Mouse (Mus musculus) embryonic facial prominence, embryonic 13.5 days (tissue): ENCODE measurements around the gene Rdh19. TPM values are rescaled to one million over a fixed set of nuclear protein-coding genes. Genes with fewer than 3 reads are reported as not detected.
"Not testable (repeated sequence)": the region's sequence is repeated elsewhere in the genome, so short reads cannot be mapped to it uniquely, and the experiment has no call there.

Experiments
- ATAC-seq: fragments of 200-750 bp; cut with Nextera tagmentation; 2 replicates; pipeline ENCODE4 v1.8.0; 2017; ENCODE audit warnings: low read depth; ENCODE audit not compliant: insufficient number of reproducible peaks, insufficient read depth, low FRiP score, low TSS enrichment
- H3K27ac ChIP-seq: fragments of 300-500 bp; sonication (generic); 2 replicates; pipeline ENCODE4 v1.5.1; 2015; ENCODE audit warnings: moderate library complexity, mild to moderate bottlenecking, inconsistent platforms
- H3K27me3 ChIP-seq: fragments of 300-500 bp; sonication (generic); 2 replicates; pipeline ENCODE4 v1.6.1; 2015; ENCODE audit warnings: mild to moderate bottlenecking, inconsistent platforms
- H3K36me3 ChIP-seq: fragments of 300-500 bp; sonication (generic); 2 replicates; pipeline ENCODE4 v1.6.1; 2015; ENCODE audit warnings: mild to moderate bottlenecking, inconsistent platforms
- H3K4me1 ChIP-seq: fragments of 300-500 bp; sonication (generic); 2 replicates; pipeline ENCODE4 v1.6.1; 2015; ENCODE audit warnings: inconsistent platforms
- H3K4me2 ChIP-seq: fragments of 300-500 bp; sonication (generic); 2 replicates; pipeline ENCODE4 v1.6.1; 2015; ENCODE audit warnings: moderate library complexity, mild to moderate bottlenecking, inconsistent platforms
- H3K4me3 ChIP-seq: fragments of 300-500 bp; sonication (generic); 2 replicates; pipeline ENCODE4 v1.5.1; 2015; ENCODE audit warnings: mild to moderate bottlenecking, inconsistent platforms
- H3K9ac ChIP-seq: fragments of 300-500 bp; sonication (generic); 2 replicates; pipeline ENCODE4 v1.6.1; 2015; ENCODE audit warnings: mild to moderate bottlenecking, inconsistent platforms
- H3K9me3 ChIP-seq: fragments of 300-500 bp; sonication (generic); 2 replicates; pipeline ENCODE4 v1.6.1; 2016; ENCODE audit warnings: inconsistent platforms
- WGBS: fragments of 180-500 bp; shearing (Covaris S2); methylation state at CpG from one replicate; pipeline ENCODE4 v1.1.7; 2015; ENCODE audit warnings: mixed read lengths; 5-methylcytosine and 5-hydroxymethylcytosine counted together
- polyA plus RNA-seq: library from polyadenylated mRNA; unstranded; fragments of >200 nt; fragmentation: Nextera tagmentation; extraction: Ambion mirVana; gene quantifications from 2 replicates; pipeline ENCODE4 v1.2.1, GENCODE M21; 2015

Rdh19 gene
- polyA plus RNA-seq, 1 experiment from 2014 or later = not detected

GRCm38 (mm10) chr10:127837793-127838192 is 11.9 kb upstream of the Rdh19 start:
- H3K9me3 ChIP-seq, H3K27ac ChIP-seq, ATAC-seq, H3K27me3 ChIP-seq, H3K4me3 ChIP-seq, H3K9ac ChIP-seq, H3K36me3 ChIP-seq, H3K4me1 ChIP-seq, H3K4me2 ChIP-seq: not testable (repeated sequence)
- WGBS = 92% methylated on average over 5 of the region's 5 CpGs

DNA sequence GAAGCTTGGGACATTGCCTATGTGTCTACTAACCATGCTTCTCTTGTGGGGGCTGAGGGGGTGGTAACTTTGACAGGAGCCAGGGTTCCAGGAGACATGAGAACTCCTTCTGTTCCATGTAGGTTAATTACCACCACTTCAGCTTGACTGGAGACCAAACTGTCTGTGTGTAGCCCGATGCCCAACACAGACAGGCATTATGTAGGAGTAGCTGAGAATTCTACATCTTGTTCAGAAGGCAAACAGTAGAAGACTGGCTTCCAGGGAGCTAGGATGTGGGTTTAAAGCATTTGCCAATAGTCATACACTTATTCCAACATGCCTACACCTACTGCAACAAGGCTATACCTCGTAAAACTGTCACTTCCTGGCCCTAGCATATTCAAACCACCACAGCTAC is 11.2 kb upstream of the Rdh19 start:
- Histone ChIP-seq H3K4me1 (no peaks in the 10 kb centered on the region), H3K36me3 (no peaks in the 10 kb centered on the region), H3K4me3 (no peak overlapping the region), H3K9ac (no peak overlapping the region), H3K27ac (no peak overlapping the region), H3K4me2 (no peak overlapping the region), H3K9me3 (no peaks in the 10 kb centered on the region), H3K27me3 (no peaks in the 10 kb centered on the region)
- no peak for ATAC-seq
- 89% methylated on average over 2 of the region's 2 CpGs for WGBS

DNA sequence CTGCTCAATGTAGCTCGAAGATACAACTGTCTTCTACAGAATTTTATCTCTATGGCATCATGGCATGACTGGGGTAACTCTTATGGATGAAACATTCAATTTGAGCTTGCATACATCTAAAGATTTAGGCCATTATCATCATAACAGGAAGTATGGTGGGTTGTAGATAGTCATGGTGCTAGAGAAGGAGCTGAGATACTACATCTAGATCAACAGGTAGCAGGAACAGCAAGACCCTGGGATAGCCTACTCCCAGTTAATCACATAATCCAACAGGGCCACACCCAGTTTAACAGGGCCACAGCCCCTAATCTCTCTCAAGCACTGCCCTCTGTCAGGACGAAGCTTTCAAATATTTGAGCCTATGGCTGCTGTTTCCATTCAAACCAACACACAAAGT is 9.0 kb upstream of the Rdh19 start:
- ATAC-seq = no peak
- H3K4me3 ChIP-seq = no peak overlapping the region
- no peaks in the 10 kb centered on the region for H3K9me3 ChIP-seq
- H3K27me3 ChIP-seq = no peaks in the 10 kb centered on the region
- H3K4me1 ChIP-seq = no peaks in the 10 kb centered on the region
- whole genome bisulfite sequencing = 63% methylated on average over 2 of the region's 2 CpGs
- H3K36me3 ChIP-seq = no peaks in the 10 kb centered on the region
- no peak overlapping the region for H3K4me2 ChIP-seq
- no peak overlapping the region for H3K9ac ChIP-seq
- no peak overlapping the region for H3K27ac ChIP-seq

DNA sequence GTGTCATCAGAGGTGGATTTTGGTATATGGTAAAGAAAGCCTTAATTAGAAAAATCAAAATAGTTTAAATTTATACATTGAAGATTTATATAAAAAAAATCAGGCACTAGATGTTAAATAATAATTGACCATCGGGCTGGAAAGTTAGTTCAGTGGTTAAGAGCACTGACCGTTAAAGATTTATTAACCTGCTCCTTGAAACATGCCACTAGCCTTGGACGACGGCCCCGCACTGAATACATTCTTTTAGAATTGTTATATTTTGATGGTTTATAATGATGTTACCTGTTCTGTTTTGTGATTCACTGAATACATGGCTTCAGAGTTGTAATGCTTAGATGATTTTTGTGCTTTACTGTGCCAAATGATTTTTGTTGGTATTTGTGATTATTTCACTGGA is 3.8 kb upstream of the Rdh19 start:
- not testable (repeated sequence) for H3K9me3 ChIP-seq, ATAC-seq, H3K27ac ChIP-seq, H3K27me3 ChIP-seq, H3K4me3 ChIP-seq, H3K9ac ChIP-seq, H3K4me2 ChIP-seq, H3K36me3 ChIP-seq, H3K4me1 ChIP-seq
- 90% methylated on average over 5 of the region's 5 CpGs for WGBS

- H3K4me2 ChIP-seq = no peak overlapping the region
- 64% methylated on average over 1 of the region's 1 CpGs for WGBS
- no peak overlapping the region for H3K9ac ChIP-seq
- H3K27ac ChIP-seq = no peak overlapping the region
- ATAC-seq = no peak
- no peaks in the 10 kb centered on the region for H3K9me3 ChIP-seq
- no peaks in the 10 kb centered on the region for H3K4me1 ChIP-seq
- no peaks in the 10 kb centered on the region for H3K27me3 ChIP-seq
- H3K36me3 ChIP-seq = no peaks in the 10 kb centered on the region
- H3K4me3 ChIP-seq = no peak overlapping the region
Measured at GRCm38 (mm10) chr10:127848089-127848488, 1.6 kb upstream of the Rdh19 start.

DNA sequence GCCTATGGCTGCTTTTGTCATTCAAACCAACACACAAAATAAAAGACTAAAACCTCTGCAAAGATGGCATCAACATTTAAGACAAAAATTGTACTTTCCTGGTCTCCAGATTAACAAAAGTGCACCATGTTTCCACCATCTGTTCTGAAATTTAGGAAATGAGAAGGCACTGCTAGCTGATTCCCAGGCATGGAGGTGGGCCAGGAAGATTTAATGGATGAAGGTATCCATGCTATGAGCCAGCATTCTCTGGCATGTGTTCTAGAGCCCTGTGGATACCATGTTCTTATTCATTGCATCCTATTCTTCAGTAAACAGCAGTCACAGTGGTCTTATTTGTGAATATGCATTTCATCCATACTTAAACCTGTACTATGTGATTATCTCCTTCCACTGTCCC is 6.6 kb downstream of the Rdh19 start:
- no peak overlapping the region for H3K27ac ChIP-seq
- H3K9me3 ChIP-seq = no peaks in the 10 kb centered on the region
- H3K27me3 ChIP-seq = no peaks in the 10 kb centered on the region
- H3K36me3 ChIP-seq = no peaks in the 10 kb centered on the region
- no peak for ATAC-seq
- no peak overlapping the region for H3K4me2 ChIP-seq
- H3K9ac ChIP-seq = no peak overlapping the region
- H3K4me1 ChIP-seq = no peaks in the 10 kb centered on the region
- H3K4me3 ChIP-seq = no peak overlapping the region

DNA sequence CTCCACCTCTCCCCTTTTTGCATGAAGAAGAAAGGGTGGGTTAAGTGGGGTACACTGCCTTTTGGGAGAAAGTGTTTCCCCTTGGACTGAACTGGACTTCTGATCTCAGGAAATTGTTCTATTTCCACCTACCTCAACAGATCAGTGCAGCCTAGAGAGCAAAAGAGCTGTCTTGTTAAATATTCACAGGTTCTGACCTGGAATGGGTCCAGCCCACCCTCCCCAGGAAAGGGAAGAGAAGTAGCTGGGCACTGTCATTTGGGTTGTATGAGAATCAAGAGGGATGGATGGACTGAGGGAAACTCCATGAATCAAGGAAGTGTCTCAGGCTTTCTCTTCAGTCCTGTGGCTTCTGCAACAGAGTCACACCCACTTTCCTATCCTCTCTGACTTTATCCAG is 15.2 kb downstream of the Rdh19 start:
- H3K9me3 ChIP-seq = no peaks in the 10 kb centered on the region
- no peak for ATAC-seq
- H3K27me3 ChIP-seq = no peaks in the 10 kb centered on the region
- H3K4me1 ChIP-seq = no peaks in the 10 kb centered on the region
- H3K27ac ChIP-seq = no peak overlapping the region
- no peaks in the 10 kb centered on the region for H3K36me3 ChIP-seq
- no peak overlapping the region for H3K4me2 ChIP-seq
- H3K9ac ChIP-seq = no peak overlapping the region
- no peak overlapping the region for H3K4me3 ChIP-seq

DNA sequence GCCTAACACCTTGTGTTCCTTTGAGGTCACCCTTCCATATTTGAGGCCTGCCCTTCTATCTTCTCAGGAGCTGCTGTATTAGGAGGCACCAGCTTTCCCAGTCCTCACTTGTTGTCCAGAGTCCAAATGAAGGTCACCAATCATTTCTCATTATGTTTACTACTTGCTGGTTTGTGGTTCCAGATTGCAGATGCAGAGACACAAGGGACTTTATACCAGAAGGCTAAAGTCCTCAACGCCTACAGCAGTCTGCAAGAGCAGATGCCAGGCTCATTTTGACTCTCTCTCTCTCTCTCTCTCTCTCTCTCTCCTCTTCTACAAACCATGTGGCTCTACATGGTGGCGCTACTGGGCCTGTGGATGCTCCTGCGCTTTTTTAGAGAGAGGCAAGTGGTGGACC is 16.5 kb downstream of the Rdh19 start, which contains the start of gene Rdh16f2:
Rdh16f2 (plus strand) TSS at position 243 of the 400 bp plus-strand sequence.
- no peaks in the 10 kb centered on the region for H3K9me3 ChIP-seq
- no peaks in the 10 kb centered on the region for H3K27me3 ChIP-seq
- H3K27ac ChIP-seq = no peak within 1 kb of the TSS
- 87% methylated on average over 3 of the region's 3 CpGs for WGBS
- no peaks in the 10 kb centered on the region for H3K4me1 ChIP-seq
- H3K4me2 ChIP-seq = no peak within 1 kb of the TSS
- no peaks in the 10 kb centered on the region for H3K36me3 ChIP-seq
- H3K9ac ChIP-seq = no peak within 1 kb of the TSS
- H3K4me3 ChIP-seq = no peak within 1 kb of the TSS
- ATAC-seq = no peak

GRCm38 (mm10) chr10:127872484-127872883 is 22.8 kb downstream of the Rdh19 start:
- Histone ChIP-seq H3K9me3 (no peaks in the 10 kb centered on the region), H3K4me2 (no peak overlapping the region), H3K36me3 (no peaks in the 10 kb centered on the region), H3K27ac (no peak overlapping the region), H3K4me1 (no peaks in the 10 kb centered on the region), H3K27me3 (no peaks in the 10 kb centered on the region), H3K9ac (no peak overlapping the region), H3K4me3 (no peak overlapping the region)
- ATAC-seq = no peak
- WGBS = 79% methylated on average over 4 of the region's 4 CpGs

DNA sequence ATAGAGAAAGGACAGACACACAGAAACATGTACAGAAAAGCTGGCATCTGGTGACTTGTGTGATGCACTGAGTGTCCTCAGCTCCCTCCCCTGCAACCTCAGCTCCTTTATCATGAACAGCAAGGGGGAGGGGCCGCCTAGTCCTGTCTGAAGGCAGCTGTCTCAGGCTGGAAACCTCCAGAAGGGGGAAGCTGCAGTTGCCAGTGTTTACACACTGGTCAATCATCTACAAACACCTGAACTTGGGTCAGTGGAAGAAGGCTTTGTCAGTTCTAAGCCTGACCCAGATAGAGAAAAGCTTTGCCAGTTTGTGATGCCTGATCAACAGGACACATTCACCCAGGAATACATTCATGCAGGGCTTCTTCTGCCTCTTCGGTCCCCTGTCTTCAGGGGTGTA is 28.0 kb downstream of the Rdh19 start:
- no peak overlapping the region for H3K4me2 ChIP-seq
- no peak overlapping the region for H3K4me3 ChIP-seq
- H3K27ac ChIP-seq = no peak overlapping the region
- 49% methylated on average over 2 of the region's 2 CpGs for WGBS
- no peaks in the 10 kb centered on the region for H3K27me3 ChIP-seq
- H3K4me1 ChIP-seq = no peaks in the 10 kb centered on the region
- no peaks in the 10 kb centered on the region for H3K36me3 ChIP-seq
- no peak overlapping the region for H3K9ac ChIP-seq
- ATAC-seq = no peak
- H3K9me3 ChIP-seq = no peaks in the 10 kb centered on the region

DNA sequence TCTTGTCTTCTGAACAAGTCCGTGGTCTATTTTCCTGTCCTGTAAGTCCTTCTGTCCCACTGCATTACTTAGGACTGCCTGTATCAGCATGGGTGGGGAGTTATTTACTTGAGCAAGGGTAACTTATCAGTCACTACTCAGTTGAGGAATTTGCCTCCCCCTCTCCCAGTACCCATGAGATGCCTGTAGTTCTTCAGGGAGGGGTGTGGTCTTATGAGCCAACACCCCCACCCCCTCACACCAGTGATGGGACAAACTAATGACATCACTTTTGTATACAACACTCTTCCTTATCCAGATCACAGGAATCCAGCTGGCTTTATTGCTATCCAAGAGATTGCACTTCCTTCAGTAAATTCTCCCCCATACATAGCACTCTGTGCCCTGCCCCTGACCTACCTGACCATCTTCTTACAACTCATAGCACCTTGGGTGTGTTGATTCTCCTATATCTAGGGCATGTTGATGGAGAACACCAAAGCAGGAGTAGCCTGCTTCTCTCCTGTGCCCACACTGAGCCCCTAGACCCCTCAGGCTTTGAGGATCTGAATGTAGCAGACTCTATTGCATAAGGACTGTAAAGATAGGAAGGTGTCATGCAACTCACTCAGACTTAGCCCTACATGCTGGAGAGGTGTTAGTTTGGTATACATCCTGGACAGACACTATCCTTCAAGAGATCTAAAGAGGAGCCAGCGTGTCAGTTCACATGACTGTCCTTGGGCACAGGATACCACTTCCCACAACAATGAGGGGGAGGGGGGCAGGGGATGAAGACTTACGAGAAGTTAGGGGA is 28.7 kb downstream of the Rdh19 start:
- Histone ChIP-seq H3K4me2 (no peak overlapping the region), H3K9ac (no peak overlapping the region)

DNA sequence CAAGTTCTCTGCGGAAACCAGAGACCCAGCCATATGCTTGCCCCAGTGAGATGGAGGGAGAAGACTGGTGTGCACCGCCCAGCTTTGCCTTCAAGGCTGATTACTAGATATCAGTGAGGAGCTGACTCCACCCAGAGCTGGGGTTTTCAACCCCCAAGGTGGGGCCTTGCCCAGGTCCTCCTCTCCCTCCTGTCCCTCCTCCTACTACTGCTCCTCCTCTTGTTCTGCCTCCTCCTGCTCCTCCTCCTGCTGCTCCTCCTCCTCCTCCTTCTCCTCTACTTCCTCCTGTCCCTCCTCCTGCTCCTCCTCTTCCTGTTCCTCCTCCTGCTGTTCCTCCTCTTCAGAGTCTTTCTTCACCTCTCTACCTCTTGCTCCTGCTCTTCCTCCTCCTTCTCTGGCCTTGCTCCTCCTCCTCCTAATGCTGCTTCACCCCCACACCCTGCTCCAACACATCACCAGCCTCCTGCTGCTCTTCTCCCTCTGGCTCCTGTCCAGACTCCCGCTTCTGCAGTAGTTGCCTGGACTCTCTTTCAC is 29.5 kb downstream of the Rdh19 start:
- no peak for ATAC-seq
- Histone ChIP-seq H3K4me3 (no peak overlapping the region), H3K4me1 (no peaks in the 10 kb centered on the region), H3K27ac (no peak overlapping the region), H3K36me3 (no peaks in the 10 kb centered on the region), H3K4me2 (no peak overlapping the region), H3K9ac (no peak overlapping the region), H3K27me3 (no peaks in the 10 kb centered on the region), H3K9me3 (no peaks in the 10 kb centered on the region)
- 83% methylated on average over 3 of the region's 3 CpGs for WGBS

More for the DNA sequence above, 28.7 kb downstream of the Rdh19 start:
- Histone ChIP-seq H3K9me3 (no peaks in the 10 kb centered on the region), H3K27me3 (no peaks in the 10 kb centered on the region), H3K36me3 (no peaks in the 10 kb centered on the region), H3K4me1 (no peaks in the 10 kb centered on the region), H3K4me3 (no peak overlapping the region), H3K27ac (no peak overlapping the region)
- WGBS = 79% methylated on average over 3 of the region's 3 CpGs
- no peak for ATAC-seq
